Mouse (Mus musculus) hindbrain, postnatal 0 days (tissue): ENCODE measurements around the gene Zic4. TPM values are rescaled to one million over a fixed set of nuclear protein-coding genes. Genes with fewer than 3 reads are reported as not detected.

Experiments
- ATAC-seq: fragments of 200-750 bp; cut with Nextera tagmentation; 2 replicates; pipeline ENCODE4 v1.8.0; 2017; ENCODE audit warnings: mild to moderate bottlenecking, moderate TSS enrichment, moderate library complexity
- DNase-seq: peaks from one replicate; pipeline ENCODE4 v3.0.0-alpha.2; 2015; ENCODE audit warnings: low spot score
- H3K27ac ChIP-seq: fragments of 300-500 bp; sonication (generic); 2 replicates; pipeline ENCODE4 v1.5.1; 2014; ENCODE audit warnings: mild to moderate bottlenecking
- H3K27me3 ChIP-seq: fragments of 300-500 bp; sonication (generic); 2 replicates; pipeline ENCODE4 v1.6.1; 2014; ENCODE audit warnings: low read length, mixed read lengths; ENCODE audit not compliant: insufficient read depth
- H3K36me3 ChIP-seq: fragments of 300-500 bp; sonication (generic); 2 replicates; pipeline ENCODE4 v1.6.1; 2014; ENCODE audit warnings: low read length, mixed read lengths; ENCODE audit not compliant: insufficient read depth
- H3K4me1 ChIP-seq: fragments of 300-500 bp; sonication (generic); 2 replicates; pipeline ENCODE4 v1.6.1; 2014; ENCODE audit warnings: antibody characterized with exemption, low read length, mixed read lengths; ENCODE audit not compliant: insufficient read depth
- H3K4me2 ChIP-seq: fragments of 300-500 bp; sonication (generic); 2 replicates; pipeline ENCODE4 v1.6.1; 2014; ENCODE audit warnings: low read depth, mild to moderate bottlenecking, low read length, moderate library complexity, mixed read lengths
- H3K4me3 ChIP-seq: fragments of 300-500 bp; sonication (generic); 2 replicates; pipeline ENCODE4 v1.5.1; 2014; ENCODE audit warnings: low read length
- H3K9ac ChIP-seq: fragments of 300-500 bp; sonication (generic); replicated peaks from 2 replicates; pipeline ENCODE4 v1.6.1; 2014; ENCODE audit warnings: mild to moderate bottlenecking, low read length, moderate library complexity, mixed read lengths
- H3K9me3 ChIP-seq: fragments of 300-500 bp; sonication (generic); 2 replicates; pipeline ENCODE4 v1.6.1; 2016; ENCODE audit warnings: low read length, mixed read lengths
- CTCF ChIP-seq: IDR thresholded peaks from 2 replicates; pipeline ENCODE4 v1.5.1; 2016; ENCODE audit warnings: antibody characterized with exemption, control low read depth, low read depth
- WGBS: fragments of 180-500 bp; shearing (Covaris S2); extraction: QIAGEN DNeasy Blood & Tissue Kit; methylation state at CpG from one replicate; pipeline ENCODE4 v1.1.7; 2014; 5-methylcytosine and 5-hydroxymethylcytosine counted together
- polyA plus RNA-seq: library from polyadenylated mRNA; unstranded; fragments of >200 nt; fragmentation: Nextera tagmentation; extraction: Ambion mirVana; gene quantifications from 2 replicates; pipeline ENCODE4 v1.2.1, GENCODE M21; 2015
- total RNA-seq: library from RNA; depleted of rRNA; stranded (reverse); fragments of >200 nt; gene quantifications from 2 replicates; pipeline ENCODE4 v1.2.3, GENCODE M21; 2014

The Zic4 gene
- total and polyA plus RNA-seq, 2 experiments from 2014 or later: 51.0 to 144 TPM

GRCm38 (mm10) chr9:91366999-91367811 lies 5.0 kb downstream of the Zic4 start:
- no peak for DNase-seq
- Histone ChIP-seq H3K9ac (peak overlapping the region; percentile 80), H3K27ac (peak overlapping the region; percentile 95), H3K4me1 (no peaks in the 10 kb centered on the region), H3K36me3 (no peaks in the 10 kb centered on the region), H3K4me2 (peak overlapping the region; percentile 62), H3K27me3 (peaks cover 17% of the 10 kb centered on the region; the same call in 1 of the 2 replicates), H3K4me3 (peak overlapping the region; percentile 78), H3K9me3 (no peaks in the 10 kb centered on the region)
- TF ChIP-seq CTCF: no peak
- WGBS: 4% methylated on average over 30 of the region's 30 CpGs
- ATAC-seq: no peak

GRCm38 (mm10) chr9:91368150-91368549 lies 5.9 kb downstream of the Zic4 start:
- no peak for DNase-seq
- H3K36me3 ChIP-seq: no peaks in the 10 kb centered on the region
- H3K9me3 ChIP-seq: no peaks in the 10 kb centered on the region
- WGBS: 22% methylated on average over 3 of the region's 3 CpGs
- H3K27ac ChIP-seq: peak overlapping the region; percentile 95
- no peaks in the 10 kb centered on the region for H3K4me1 ChIP-seq
- H3K27me3 ChIP-seq: peaks cover 22% of the 10 kb centered on the region; the same call in 1 of the 2 replicates
- peak overlapping the region; percentile 35 for H3K4me3 ChIP-seq
- peak overlapping the region; percentile 80 for H3K9ac ChIP-seq
- ATAC-seq: peak; percentile 29; the same call in 1 of the 2 replicates
- H3K4me2 ChIP-seq: peak overlapping the region; percentile 62
- TF ChIP-seq CTCF: no peak

- H3K9me3 ChIP-seq: no peaks in the 10 kb centered on the region
- no peak for TF ChIP-seq CTCF
- H3K27me3 ChIP-seq: peaks cover 28% of the 10 kb centered on the region; the same call in 1 of the 2 replicates
- peak overlapping the region; percentile 62 for H3K4me2 ChIP-seq
- H3K27ac ChIP-seq: peak overlapping the region; percentile 95
- no peaks in the 10 kb centered on the region for H3K36me3 ChIP-seq
- H3K4me1 ChIP-seq: no peaks in the 10 kb centered on the region
- peak overlapping the region; percentile 35 for H3K4me3 ChIP-seq
- H3K9ac ChIP-seq: peak overlapping the region; percentile 80
- ATAC-seq (no peak), DNase-seq (no peak)
- WGBS: 11% methylated on average over 13 of the region's 13 CpGs
Measured at GRCm38 (mm10) chr9:91368946-91369292, 6.7 kb downstream of the Zic4 start.

- DNase-seq (peak; percentile 68), ATAC-seq (no peak)
- 9% methylated on average over 26 of the region's 26 CpGs for WGBS
- Histone ChIP-seq H3K27ac (peak overlapping the region; percentile 95), H3K4me3 (peak overlapping the region; percentile 35), H3K36me3 (no peaks in the 10 kb centered on the region), H3K9ac (peak overlapping the region; percentile 80), H3K27me3 (peaks cover 29% of the 10 kb centered on the region; the same call in 1 of the 2 replicates), H3K9me3 (no peaks in the 10 kb centered on the region), H3K4me2 (peak overlapping the region; percentile 62), H3K4me1 (no peaks in the 10 kb centered on the region)
- TF ChIP-seq CTCF: no peak
Measured at GRCm38 (mm10) chr9:91369293-91369991, 7.2 kb downstream of the Zic4 start.

GRCm38 (mm10) chr9:91370191-91370708 lies 8.0 kb downstream of the Zic4 start:
- Histone ChIP-seq H3K36me3 (no peaks in the 10 kb centered on the region), H3K9ac (peak overlapping the region; percentile 80), H3K9me3 (no peaks in the 10 kb centered on the region), H3K4me1 (no peaks in the 10 kb centered on the region; the same call in 1 of the 2 replicates), H3K4me2 (peak overlapping the region; percentile 62), H3K4me3 (peak overlapping the region; percentile 35), H3K27ac (peak overlapping the region; percentile 95), H3K27me3 (peaks cover 29% of the 10 kb centered on the region; the same call in 1 of the 2 replicates)
- 20% methylated on average over 6 of the region's 6 CpGs for WGBS
- no peak for TF ChIP-seq CTCF
- no peak for ATAC-seq
- no peak for DNase-seq

- no peak for TF ChIP-seq CTCF
- no peaks in the 10 kb centered on the region for H3K36me3 ChIP-seq
- DNase-seq (peak; percentile 42), ATAC-seq (peak; percentile 21; the same call in 1 of the 2 replicates)
- H3K9ac ChIP-seq: peak overlapping the region; percentile 80; the same call in 1 of the 2 replicates
- H3K27ac ChIP-seq: peak overlapping the region; percentile 95
- H3K9me3 ChIP-seq: no peaks in the 10 kb centered on the region
- no peaks in the 10 kb centered on the region; the same call in 1 of the 2 replicates for H3K4me1 ChIP-seq
- H3K27me3 ChIP-seq: peaks cover 31% of the 10 kb centered on the region; the same call in 1 of the 2 replicates
- peak overlapping the region; percentile 62 for H3K4me2 ChIP-seq
- peak overlapping the region; percentile 35 for H3K4me3 ChIP-seq
Measured at GRCm38 (mm10) chr9:91371011-91371410, 8.8 kb downstream of the Zic4 start.
